Mouse (Mus musculus) bone marrow, adult 2 months (tissue): ENCODE measurements around the gene Cdc14a. TPM values are rescaled to one million over a fixed set of nuclear protein-coding genes. Genes with fewer than 3 reads are reported as not detected.

Source experiments
- H3K27ac ChIP-seq: fragments of 200-500 bp; 2 replicates; pipeline ENCODE4 v1.5.1; 2012; ENCODE audit warnings: low read depth, mild to moderate bottlenecking, control low read depth, inconsistent platforms, low read length; ENCODE audit not compliant: control insufficient read depth, poor library complexity, insufficient read depth
- H3K4me1 ChIP-seq: fragments of 200-500 bp; 2 replicates; pipeline ENCODE4 v1.6.1; 2011; ENCODE audit warnings: low read length; ENCODE audit not compliant: control insufficient read depth, insufficient read depth
- H3K4me3 ChIP-seq: fragments of 200-500 bp; replicated peaks from 2 replicates; pipeline ENCODE3; 2011; ENCODE audit warnings: mild to moderate bottlenecking, low read depth, low read length, control low read depth; ENCODE audit not compliant: control insufficient read depth
- CTCF ChIP-seq: fragments of 200-500 bp; IDR thresholded peaks from 2 replicates; pipeline ENCODE4 v1.5.1; 2011; ENCODE audit warnings: low read length, control low read depth; ENCODE audit not compliant: control insufficient read depth, insufficient read depth
- POLR2A ChIP-seq: fragments of 200-500 bp; IDR thresholded peaks from 2 replicates; pipeline ENCODE4 v1.6.1; 2011; ENCODE audit warnings: low read depth, mild to moderate bottlenecking, control low read depth, low read length, borderline replicate concordance; ENCODE audit not compliant: control insufficient read depth
- WGBS: fragments of 180-500 bp; shearing (Covaris S2); methylation state at CpG from one replicate; pipeline ENCODE4 v1.1.7; 2018; 5-methylcytosine and 5-hydroxymethylcytosine counted together
- polyA plus RNA-seq: library from polyadenylated mRNA; stranded (reverse); fragments of >200 nt; gene quantifications from 2 replicates; pipeline ENCODE4 v1.2.4, GENCODE M21; 2011; ENCODE audit warnings: low replicate concordance; ENCODE audit not compliant: missing spikeins, insufficient read depth, insufficient read length

The Cdc14a gene
- polyA plus RNA-seq, 1 experiment, result 7.2 TPM

DNA sequence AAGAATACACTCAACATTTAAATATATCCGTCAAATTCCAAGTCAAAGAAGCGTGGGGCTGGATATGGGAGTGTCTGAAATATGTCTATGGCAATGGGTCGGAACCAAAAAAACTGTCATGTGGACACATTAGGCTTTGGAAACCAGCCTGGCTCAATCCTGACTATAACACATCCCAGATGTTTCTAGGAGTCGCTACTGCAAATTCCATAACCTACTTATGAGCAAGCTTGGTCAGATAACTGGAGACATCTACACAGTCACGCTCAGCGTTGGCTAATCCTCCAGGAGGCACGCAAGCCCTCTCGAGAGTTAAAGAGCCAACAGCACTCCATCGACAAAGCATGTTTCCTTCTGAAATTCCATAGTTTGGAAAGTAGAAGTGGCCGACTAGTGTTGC lies 125.1 kb downstream of the Cdc14a start:
- TF ChIP-seq POLR2A (no peak), CTCF (no peak)
- WGBS, result 92% methylated on average over 10 of the region's 10 CpGs

DNA sequence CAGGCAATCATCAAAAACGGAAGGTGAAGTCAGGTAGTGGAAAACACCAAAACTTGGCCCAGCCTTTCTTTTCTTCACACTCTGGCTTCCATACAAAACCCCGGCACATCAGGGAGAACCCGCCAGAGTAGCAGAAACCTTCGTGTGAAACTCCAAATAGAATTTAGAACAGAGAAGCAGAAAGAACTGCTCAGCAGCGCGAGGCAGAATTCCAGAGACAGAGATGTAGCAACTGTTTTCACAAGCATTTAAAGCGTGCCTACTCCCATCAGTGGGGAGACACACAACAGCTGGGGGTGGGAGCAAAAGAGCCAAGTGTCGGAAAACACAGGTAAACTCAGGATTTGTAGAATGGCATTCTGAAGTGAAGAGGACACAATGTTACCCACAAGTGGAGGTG lies 125.8 kb downstream of the Cdc14a start:
- Histone ChIP-seq H3K4me3 (no peak overlapping the region), H3K4me1 (no peaks in the 10 kb centered on the region), H3K27ac (no peak overlapping the region)
- TF ChIP-seq CTCF (no peak), POLR2A (no peak)
- WGBS, result 90% methylated on average over 8 of the region's 8 CpGs

More for the DNA sequence above, 125.1 kb downstream of the Cdc14a start:
- no peak overlapping the region for H3K4me3 ChIP-seq
- no peak overlapping the region for H3K27ac ChIP-seq
- H3K4me1 ChIP-seq, result no peaks in the 10 kb centered on the region

DNA sequence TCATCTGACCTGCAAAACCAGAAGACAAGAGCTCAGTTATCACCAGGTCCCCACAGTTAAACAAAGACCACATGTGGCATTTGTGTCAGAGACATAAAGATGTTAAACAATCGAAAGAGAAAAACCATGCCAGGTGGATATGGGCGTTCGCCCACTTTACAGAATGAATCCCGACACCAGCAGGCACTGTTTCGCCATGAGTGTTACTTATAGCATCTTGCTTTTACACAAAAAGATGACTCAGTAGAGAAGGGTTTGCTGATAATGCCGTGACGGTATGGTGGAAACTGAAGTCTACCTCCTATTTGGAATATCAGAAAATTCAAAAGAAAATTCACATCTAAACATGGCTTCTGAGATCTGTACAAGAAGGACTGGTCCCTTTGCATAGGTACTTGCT lies 126.7 kb downstream of the Cdc14a start:
- 91% methylated on average over 7 of the region's 7 CpGs for WGBS
- Histone ChIP-seq H3K27ac (no peak overlapping the region), H3K4me3 (no peak overlapping the region), H3K4me1 (no peaks in the 10 kb centered on the region)
- TF ChIP-seq POLR2A (no peak), CTCF (no peak)

DNA sequence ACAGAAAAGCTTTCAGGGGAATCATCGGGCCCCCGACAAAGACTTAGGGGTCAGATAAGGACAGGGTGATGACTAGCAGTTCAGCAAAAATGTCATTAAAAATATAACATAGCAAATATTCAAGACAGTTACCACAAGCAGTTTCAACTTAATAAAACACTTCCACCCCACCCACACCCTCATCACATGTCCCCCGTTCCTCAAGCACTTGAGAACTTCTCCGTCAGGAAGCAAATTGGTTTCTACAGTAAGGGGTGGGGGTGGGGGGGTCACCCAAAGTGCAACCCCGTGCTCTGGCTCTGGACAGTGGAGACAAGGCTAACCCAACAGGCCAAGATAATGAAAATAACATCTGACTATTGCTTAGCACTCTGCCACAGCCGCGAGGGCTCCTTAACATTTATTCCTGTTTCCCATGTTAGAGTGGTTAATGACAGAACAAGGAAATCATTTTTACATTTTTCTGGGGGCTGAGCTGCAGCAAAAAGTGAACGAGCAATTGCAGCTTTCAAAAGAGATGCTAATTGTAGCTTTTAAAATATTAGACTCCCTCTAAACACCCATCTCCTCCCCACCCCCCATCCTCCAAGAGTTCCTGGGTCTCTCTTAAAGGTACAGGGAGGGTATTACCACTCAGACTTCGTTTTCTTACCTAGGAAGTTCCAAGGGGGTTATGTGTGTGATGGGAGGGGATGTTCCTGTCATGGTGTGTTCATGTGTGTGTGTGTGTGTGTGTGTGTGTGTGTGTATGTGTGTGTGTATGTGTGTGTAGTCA lies 133.6 kb downstream of the Cdc14a start:
- no peak overlapping the region for H3K4me3 ChIP-seq
- TF ChIP-seq CTCF (no peak), POLR2A (no peak)
- H3K4me1 ChIP-seq, result no peaks in the 10 kb centered on the region
- H3K27ac ChIP-seq, result no peak overlapping the region
- WGBS, result 79% methylated on average over 9 of the region's 9 CpGs

DNA sequence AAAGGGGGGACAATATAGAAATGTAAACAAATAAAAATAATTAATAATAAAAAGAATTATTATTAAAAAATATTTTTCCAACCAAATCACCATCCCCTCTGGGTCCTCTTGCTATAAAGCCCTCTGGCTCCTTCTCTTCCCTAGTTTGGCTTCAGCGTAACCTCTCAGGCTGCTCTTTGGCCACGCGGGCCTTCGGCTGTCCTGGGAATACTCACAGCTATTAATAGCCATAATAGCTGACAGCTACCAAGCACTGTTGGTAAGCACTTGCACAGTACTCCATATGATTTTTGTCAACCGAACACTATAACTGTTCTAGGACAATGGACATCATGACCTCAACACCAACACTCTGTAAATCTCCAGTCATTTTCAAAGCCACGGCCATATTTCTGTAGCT lies 135.0 kb downstream of the Cdc14a start:
- 94% methylated on average over 6 of the region's 6 CpGs for WGBS
- Histone ChIP-seq H3K4me1 (no peaks in the 10 kb centered on the region), H3K4me3 (no peak overlapping the region), H3K27ac (no peak overlapping the region)
- no peak for TF ChIP-seq POLR2A
- no peak for TF ChIP-seq CTCF

DNA sequence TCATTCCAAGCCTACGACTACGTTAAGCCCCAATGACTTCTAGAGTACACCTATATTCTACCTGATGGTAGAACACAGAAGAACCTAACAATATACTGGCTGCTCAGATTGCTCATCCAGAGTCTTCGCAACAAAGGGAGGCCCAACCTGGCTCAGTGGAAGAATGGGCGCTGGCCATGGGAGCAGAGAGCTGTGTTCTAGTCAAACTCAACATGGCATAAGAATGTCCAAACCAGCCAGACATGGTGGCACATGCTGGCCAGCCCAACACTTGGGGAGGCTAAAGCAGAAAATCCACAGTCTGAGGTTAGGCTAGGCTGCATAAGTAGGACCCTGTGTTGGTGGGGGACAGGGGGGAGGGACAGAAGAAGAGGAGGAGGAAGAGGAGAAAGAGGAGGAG lies 139.1 kb downstream of the Cdc14a start:
- no peaks in the 10 kb centered on the region for H3K4me1 ChIP-seq
- no peak overlapping the region for H3K4me3 ChIP-seq
- TF ChIP-seq POLR2A (no peak), CTCF (no peak)
- 94% methylated on average over 4 of the region's 4 CpGs for WGBS
- no peak overlapping the region for H3K27ac ChIP-seq

DNA sequence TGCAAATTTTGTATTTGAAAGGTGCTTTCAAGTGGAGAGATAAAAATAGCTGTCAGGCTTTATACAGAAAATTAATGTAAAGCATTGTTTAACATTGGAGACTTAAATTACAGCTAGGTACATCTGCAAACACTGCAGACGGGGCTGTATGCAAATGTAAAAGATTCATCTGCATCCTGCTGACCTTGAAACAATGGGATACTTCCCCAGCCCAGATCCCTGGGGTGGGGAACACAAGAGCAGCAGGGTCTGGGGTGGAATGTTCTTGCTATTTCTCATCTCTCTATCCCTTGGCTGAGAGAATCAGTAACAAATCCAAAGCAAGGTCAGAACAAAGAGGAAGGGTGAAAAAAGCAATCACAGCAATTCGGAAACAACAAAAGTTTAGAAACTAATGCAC lies 139.8 kb downstream of the Cdc14a start:
- H3K4me3 ChIP-seq, result no peak overlapping the region
- no peaks in the 10 kb centered on the region for H3K4me1 ChIP-seq
- 81% methylated on average over 2 of the region's 2 CpGs for WGBS
- TF ChIP-seq POLR2A (no peak), CTCF (no peak)
- H3K27ac ChIP-seq, result no peak overlapping the region

DNA sequence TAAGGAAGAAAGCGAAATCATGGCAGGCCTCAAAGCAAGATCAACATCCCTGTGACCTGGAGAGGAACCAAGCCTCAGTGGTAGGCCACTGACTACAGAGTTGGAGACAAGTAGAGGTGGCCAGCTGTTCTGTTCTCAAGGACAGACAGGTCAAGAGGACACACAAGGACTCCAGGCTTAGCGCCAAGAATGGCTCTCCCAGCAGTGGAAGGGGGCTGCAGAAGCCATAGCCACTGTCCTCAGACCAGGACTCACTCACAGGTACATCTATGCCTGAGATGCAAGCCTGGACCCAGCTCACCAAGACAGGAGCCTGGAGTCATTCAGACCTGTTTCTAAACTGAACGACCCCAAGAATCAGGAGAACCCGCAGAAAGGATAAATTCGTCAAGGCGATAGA lies 142.2 kb downstream of the Cdc14a start:
- Histone ChIP-seq H3K4me1 (no peaks in the 10 kb centered on the region; the same call in 1 of the 2 replicates), H3K4me3 (no peak overlapping the region), H3K27ac (no peak overlapping the region)
- no peak for TF ChIP-seq POLR2A
- TF ChIP-seq CTCF, result no peak
- WGBS, result 91% methylated on average over 6 of the region's 6 CpGs

DNA sequence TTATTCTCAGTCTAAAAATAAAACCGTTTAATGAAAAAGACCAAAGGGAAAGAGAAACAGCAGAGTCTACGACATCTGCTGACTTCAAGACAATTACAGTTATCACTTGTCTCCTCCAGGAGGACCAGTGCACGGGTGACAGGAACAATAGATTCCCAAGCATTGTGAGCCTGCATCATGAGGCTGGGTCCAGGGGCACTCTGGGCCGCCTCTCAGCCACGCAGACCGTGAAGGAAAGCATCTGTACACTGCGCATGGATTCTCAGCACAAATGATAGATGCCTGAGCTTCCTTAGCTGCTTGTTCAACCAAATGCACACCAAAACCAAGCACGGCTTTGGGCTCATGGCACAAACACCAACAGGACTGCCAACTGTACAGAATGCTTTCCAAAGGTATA lies 146.7 kb downstream of the Cdc14a start:
- Histone ChIP-seq H3K4me3 (no peak overlapping the region), H3K4me1 (no peaks in the 10 kb centered on the region; the same call in 1 of the 2 replicates), H3K27ac (no peak overlapping the region)
- 82% methylated on average over 8 of the region's 8 CpGs for WGBS
- TF ChIP-seq POLR2A (no peak), CTCF (no peak)
